Mouse (Mus musculus) liver, adult (tissue): ENCODE measurements at regions not wholly inside any gene's neighbourhood (a gene's known extent, or its start where the extent isn't known, plus 50 kb on each side); places are given as distances from the start of the nearest gene placed in this dataset.

Experiments used
- GATA4 ChIP-seq: IDR thresholded peaks from 2 replicates; pipeline ENCODE4 v1.6.1; 2014; ENCODE audit warnings: mild to moderate bottlenecking, low read length; ENCODE audit not compliant: insufficient replicate concordance

- no peak for TF ChIP-seq GATA4
Observed at GRCm38 (mm10) chr10:45820986-45821655, 243.5 kb downstream of the Hace1 start.

DNA sequence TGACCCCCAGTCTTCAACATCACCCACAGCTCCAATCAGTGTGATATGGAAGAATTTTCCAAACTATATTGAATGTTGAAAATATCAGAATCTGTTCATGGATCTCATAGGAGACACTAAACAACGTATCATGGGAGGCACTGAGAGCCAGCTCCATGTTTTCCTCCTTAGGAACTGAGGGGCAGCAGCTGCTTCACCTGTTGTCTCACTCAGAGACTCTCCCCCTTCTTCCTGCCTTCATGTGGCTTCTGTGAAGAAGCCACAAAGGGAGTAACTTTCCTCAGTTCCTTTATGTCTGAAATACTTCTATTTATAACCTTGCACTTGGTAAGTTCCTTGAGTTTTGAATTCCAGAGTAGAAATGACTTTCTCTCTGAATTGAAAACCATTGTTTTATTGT, 244.6 kb downstream of the Hace1 start:
- TF ChIP-seq GATA4 = no peak

DNA sequence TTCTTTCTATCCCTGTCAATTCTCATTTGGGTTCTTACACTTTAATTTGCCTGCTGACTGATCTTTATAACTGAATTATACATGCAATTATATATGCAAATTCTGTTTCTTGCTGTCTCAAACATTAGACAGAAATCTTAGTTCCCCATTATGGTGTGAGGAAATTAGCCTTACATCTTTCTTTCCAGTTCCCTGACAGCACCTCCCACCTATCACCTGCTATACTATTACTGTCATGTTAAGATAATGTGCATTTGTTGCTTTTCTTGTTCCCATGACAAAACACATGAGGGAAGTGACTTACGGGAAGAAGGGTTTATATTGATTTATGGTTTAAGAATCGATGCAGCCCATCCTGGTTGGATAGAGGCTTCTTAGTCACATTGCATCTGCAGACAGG, 246.0 kb downstream of the Hace1 start:
- no peak for TF ChIP-seq GATA4

GRCm38 (mm10) chr10:45848654-45849053, 271.0 kb downstream of the Hace1 start:
- no peak for TF ChIP-seq GATA4

DNA sequence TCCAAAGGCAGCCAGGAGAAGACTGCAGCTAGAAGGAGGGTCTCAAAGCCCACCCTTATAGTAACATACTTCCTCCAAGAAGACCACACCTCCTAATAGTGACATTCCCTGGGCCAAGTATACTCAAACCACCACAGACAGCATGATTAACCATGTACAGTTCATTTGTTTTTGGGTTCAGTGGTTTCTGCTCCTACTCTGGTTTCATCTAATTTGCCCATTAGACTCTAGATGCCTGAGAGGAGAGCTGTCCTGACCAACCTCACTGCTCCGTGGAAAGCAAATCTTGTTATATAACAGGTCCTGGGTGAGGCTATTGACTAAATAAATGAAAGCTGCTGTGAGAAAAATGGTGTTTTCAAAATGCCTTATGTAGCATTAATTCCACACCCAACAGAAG, 272.2 kb downstream of the Hace1 start:
- TF ChIP-seq GATA4 = no peak

- TF ChIP-seq GATA4 = no peak
Observed at GRCm38 (mm10) chr10:45850625-45851024, 273.0 kb downstream of the Hace1 start.

DNA sequence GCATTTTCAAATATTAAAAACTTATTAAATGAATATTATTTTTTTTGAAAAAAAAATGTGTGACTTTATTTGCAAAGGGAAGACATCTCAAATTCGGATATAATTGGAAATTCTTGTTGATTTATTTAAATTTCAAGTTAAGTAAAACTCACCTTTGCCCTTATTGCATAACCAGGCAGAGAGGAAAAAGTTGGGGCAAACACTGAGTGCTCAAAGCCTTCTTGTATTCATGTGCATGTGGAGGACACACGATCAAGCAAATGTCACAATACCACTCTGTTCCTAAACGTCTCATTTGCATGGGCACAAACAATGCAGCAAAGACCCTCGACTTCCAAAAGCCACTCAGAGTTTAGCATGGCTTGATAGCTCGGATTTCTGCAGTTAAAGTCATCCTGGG, 275.1 kb downstream of the Hace1 start:
- TF ChIP-seq GATA4 = no peak

DNA sequence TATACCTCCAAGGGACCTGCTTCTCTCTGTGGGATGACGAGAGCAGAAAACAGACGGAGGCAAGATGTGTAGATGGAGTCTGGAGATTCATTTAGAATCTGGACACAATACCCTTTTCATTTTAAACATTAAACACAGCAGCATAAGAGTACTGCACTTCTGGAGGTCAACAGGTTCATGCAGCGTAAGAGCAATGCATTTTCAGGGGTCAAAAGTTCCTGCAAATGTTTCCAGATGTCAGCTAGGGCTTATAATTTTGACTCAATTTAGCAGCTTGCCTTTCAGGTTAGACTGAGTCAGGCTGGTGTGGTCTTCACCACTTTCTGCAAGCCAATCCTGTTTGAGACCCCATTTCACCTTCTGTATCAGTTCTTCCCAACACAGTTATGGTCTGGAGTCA, 277.9 kb downstream of the Hace1 start:
- no peak for TF ChIP-seq GATA4

DNA sequence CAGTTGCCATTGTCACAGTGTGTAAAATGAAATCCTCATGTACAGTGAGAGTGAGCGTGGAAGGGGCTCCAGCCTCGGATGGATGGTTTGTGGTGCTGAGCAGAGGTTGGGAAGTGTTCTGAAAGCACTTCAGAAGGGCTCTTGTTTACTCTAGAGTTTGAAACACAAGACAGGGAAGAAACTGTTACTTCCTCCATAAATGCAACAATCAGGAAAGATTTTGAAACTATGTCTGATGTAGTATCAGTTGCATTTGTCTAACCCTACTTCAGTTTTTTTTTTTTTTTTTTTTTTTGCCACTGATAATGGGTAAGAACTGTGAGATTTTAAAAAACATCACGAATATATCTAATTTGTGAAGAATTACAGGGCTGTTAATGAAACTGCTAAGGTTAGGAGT, 281.5 kb downstream of the Hace1 start:
- no peak for TF ChIP-seq GATA4

DNA sequence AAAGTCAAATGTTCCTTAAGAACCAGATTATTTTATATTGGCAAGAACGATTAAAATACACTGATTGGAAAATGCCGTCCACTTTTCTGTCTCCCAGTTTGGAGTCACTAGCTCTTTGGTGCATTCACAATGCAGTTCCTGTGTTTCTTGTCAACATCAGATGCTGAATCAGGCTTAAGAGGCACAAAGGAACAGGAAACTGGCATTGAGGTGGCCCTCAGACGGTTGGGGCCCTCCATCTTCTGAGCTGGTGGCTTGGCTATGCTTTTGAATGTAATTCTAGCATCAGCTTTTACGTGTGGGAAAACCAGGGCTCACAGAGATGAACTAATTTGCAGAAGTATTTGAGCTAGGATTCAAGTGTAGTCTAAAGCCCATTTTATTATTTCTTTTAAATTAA, 282.3 kb downstream of the Hace1 start:
- TF ChIP-seq GATA4 = no peak

DNA sequence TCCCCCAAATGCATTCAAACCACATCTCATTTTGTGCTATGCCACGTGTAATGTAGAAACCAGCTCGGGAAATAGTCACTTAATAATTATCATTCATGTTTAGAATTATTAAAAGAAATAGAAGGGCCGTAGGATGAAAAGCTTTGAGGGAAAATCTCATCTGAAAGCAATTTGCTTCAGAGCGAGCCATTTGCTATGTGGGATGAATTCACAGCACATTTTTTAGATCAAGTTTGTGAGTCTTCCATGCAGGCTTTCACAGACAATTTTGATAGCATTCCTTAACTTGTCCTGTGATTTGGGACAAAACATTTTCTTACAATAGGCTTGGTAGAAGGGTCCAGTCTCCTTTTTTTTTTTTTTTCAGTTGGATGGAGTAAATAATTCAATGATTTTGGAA, 283.1 kb downstream of the Hace1 start:
- TF ChIP-seq GATA4 = no peak

GRCm38 (mm10) chr10:45865793-45866192, 288.2 kb downstream of the Hace1 start:
- no peak for TF ChIP-seq GATA4

- TF ChIP-seq GATA4 = no peak
Observed at GRCm38 (mm10) chr10:45866860-45867259, 289.2 kb downstream of the Hace1 start.

GRCm38 (mm10) chr10:45871028-45871427, 293.4 kb downstream of the Hace1 start:
- no peak for TF ChIP-seq GATA4

DNA sequence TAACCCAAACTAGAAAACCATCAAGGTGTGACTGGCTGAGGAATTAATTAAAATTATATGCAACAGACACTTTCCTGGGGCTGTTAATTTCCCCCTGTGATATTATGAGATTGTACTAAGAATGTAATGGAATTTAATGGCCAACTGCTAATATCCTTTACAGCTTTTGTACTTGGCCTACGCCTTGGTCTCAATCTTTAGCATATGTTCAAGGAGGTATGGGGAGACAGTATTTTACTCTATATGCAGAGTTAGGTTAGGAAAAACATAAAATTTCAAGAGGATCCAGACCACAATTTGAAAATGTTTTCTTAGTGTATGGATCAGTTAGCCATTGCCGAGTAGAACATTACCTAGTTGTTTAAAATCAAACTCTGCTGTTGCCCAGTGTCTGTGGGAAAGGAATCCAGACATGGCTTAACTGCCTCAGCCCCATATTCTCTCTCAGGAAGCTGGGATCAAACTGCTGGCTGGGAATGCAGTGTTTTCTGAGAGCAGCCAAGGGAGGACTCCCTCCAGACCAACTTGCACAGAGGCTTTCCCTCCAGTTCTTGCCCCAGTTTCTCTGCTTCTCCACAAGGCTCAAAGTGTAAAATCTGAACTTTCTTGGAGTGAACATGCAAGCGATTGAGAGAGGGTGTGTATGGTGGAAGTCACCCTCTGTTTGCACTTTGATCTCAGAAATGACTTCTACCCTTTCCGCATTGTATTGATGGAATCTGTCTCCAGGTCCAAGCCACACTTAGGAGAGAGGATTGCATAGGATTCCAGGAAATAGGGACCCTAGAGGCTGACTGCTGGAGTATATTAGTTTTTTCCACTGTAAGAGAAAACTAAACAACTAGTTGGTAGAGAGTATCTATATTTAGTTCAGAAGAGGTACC, 294.6 kb downstream of the Hace1 start:
- TF ChIP-seq GATA4 = no peak
